Mouse (Mus musculus) splenic B cell, adult 2 months (primary cell): ENCODE measurements around the gene Mrps36.
"Not testable (repeated sequence)": the region's sequence is repeated elsewhere in the genome, so short reads cannot be mapped to it uniquely, and the experiment has no call there.

Source experiments
- DNase-seq: peaks from one replicate; pipeline ENCODE4 v3.0.0-alpha.2; 2011; ENCODE audit warnings: low read depth, low spot score
- H3K27me3 ChIP-seq: 2 replicates; pipeline ENCODE4 v1.6.1; 2012; ENCODE audit warnings: mild to moderate bottlenecking, low read length, moderate library complexity, mixed read lengths; ENCODE audit not compliant: control insufficient read depth, poor library complexity, insufficient read depth, severe bottlenecking
- H3K36me3 ChIP-seq: 2 replicates; pipeline ENCODE4 v1.6.1; 2012; ENCODE audit warnings: mild to moderate bottlenecking, low read length, moderate library complexity, mixed read lengths; ENCODE audit not compliant: control insufficient read depth, poor library complexity, insufficient read depth, severe bottlenecking

Mrps36 gene

DNA sequence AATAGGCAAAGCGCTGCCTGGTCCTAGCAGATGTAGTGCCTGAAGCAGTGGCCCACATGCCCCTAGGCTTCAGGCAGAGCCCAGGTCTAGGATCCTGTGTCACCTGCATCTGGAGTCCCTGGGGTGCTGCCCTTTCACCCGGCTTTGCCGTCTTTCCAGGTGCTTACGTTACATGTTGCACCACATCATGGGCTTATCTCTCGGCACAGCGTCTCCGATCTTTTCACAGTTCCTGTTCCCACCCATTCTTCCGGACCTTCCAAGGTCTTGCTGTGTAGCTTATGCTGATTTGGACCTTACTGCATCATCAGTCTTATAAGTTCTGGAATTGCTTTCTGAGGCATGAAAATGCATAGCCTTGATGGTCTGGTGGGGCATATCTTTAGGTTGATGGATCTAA is 8.1 kb upstream of the Mrps36 start:
- Histone ChIP-seq H3K27me3 (no peaks in the 10 kb centered on the region), H3K36me3 (no peaks in the 10 kb centered on the region)
- no peak for DNase-seq

DNA sequence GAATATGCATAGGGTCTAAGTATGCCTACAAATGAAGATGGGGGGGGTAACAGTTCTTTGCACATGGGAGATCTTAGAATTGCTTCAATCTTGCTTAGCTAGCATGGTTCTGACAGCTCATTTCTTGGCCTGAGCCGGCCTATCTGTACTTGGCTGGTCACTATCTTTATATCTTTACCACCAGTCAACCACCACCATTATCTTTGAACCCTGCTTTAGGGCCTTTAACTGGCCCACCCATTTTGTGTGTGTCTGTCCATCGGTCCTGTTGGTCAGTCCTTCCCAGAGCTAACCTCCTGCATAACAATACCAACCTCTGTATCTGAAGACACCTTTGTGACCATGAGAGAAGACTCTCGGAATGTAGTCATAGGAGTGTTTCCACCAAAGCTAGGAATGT is 6.9 kb upstream of the Mrps36 start:
- H3K27me3 ChIP-seq = no peaks in the 10 kb centered on the region
- DNase-seq = no peak
- H3K36me3 ChIP-seq = no peaks in the 10 kb centered on the region

- H3K36me3 ChIP-seq = no peaks in the 10 kb centered on the region
- H3K27me3 ChIP-seq = no peaks in the 10 kb centered on the region
- peak; percentile 25 for DNase-seq
Observed at GRCm38 (mm10) chr13:100750799-100751198, 6.3 kb upstream of the Mrps36 start.

DNA sequence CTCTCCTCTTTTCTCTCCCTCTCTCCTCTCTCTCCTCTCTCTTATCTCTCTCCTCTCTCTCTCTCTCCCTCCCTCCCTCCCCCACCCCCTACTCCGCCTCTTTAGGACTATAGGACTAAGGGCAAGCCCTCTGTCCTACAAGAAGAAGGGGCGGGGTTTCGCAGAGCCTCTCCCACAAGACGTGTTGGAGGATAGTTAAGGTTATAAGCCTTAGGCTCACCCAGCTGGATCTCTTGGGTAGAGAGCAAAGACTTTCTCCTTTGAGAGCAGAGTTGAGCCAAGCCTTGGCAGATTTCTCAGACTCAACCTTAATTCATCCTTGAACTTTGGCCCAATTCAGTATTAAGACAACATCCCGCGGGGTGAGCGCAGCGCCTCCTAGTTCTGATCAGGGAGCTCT is 4.2 kb upstream of the Mrps36 start:
- no peak for DNase-seq
- H3K27me3 ChIP-seq = no peaks in the 10 kb centered on the region
- no peaks in the 10 kb centered on the region for H3K36me3 ChIP-seq

GRCm38 (mm10) chr13:100746090-100746489 is 1.6 kb upstream of the Mrps36 start:
- H3K36me3 ChIP-seq = no peaks in the 10 kb centered on the region
- no peaks in the 10 kb centered on the region for H3K27me3 ChIP-seq
- no peak for DNase-seq

- H3K27me3 ChIP-seq = no peaks in the 10 kb centered on the region
- no peaks in the 10 kb centered on the region; the same call in 1 of the 2 replicates for H3K36me3 ChIP-seq
- DNase-seq = no peak
Observed at GRCm38 (mm10) chr13:100743346-100744035, 968 bp downstream of the Mrps36 start.

GRCm38 (mm10) chr13:100742831-100743230 is 1.6 kb downstream of the Mrps36 start:
- peaks cover 3% of the 10 kb centered on the region for H3K36me3 ChIP-seq
- no peaks in the 10 kb centered on the region for H3K27me3 ChIP-seq
- DNase-seq = no peak

DNA sequence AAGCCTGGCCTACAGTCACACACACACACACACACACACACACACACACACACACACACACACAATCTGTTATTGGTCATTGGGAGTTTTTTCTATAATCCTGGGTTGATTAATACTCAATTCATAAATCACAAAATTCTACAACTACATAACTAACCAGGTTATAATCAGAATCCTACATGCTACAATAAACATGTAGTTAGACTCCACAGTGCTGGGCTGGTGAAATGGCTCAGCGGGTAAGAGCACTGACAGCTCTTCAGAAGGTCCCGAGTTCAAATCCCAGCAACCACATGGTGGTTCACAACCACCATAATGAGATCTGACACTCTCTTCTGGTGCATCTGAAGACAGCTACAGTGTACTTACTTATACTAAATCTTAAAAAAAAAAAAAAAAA is 11.7 kb downstream of the Mrps36 start:
- DNase-seq = no peak
- H3K27me3 ChIP-seq = no peaks in the 10 kb centered on the region; the same call in 1 of the 2 replicates
- peaks cover 4% of the 10 kb centered on the region; the same call in 1 of the 2 replicates for H3K36me3 ChIP-seq

DNA sequence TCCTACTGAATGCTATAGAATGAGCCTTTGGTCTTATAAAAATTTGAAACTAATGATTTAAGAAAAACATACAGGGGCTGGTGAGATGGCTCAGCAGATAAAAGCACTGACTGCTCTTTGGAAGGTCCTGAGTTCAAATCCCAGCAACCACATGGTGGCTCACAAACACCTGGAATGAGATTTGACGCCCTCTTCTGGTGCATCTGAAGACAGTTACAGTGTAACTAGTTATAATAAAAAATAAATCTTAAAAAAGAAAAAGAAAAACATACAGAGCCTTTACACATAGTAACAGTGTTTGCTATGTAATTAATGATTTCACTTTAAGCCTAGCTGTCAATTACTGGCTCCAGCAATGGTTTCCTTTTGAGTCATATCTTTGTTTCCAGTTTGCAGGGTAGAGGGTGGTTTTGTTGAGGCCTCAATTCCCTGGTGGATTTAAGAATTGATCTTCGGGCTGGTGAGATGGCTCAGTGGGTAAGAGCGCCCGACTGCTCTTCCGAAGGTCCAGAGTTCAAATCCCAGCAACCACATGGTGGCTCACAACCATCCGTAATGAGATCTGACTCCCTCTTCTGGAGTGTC is 12.9 kb downstream of the Mrps36 start:
- H3K27me3 ChIP-seq, H3K36me3 ChIP-seq, DNase-seq: not testable (repeated sequence)

GRCm38 (mm10) chr13:100730861-100731176 is 13.6 kb downstream of the Mrps36 start, which contains the start of gene Cdk7:
Cdk7 (minus strand) TSS chr13:100730939.
- Histone ChIP-seq H3K36me3 (0 out of 2 replicates have a peak, but pooled peaks cover 2% of the 10 kb centered on the region), H3K27me3 (no peaks in the 10 kb centered on the region; the same call in 1 of the 2 replicates)
- peak; percentile 94 for DNase-seq

DNA sequence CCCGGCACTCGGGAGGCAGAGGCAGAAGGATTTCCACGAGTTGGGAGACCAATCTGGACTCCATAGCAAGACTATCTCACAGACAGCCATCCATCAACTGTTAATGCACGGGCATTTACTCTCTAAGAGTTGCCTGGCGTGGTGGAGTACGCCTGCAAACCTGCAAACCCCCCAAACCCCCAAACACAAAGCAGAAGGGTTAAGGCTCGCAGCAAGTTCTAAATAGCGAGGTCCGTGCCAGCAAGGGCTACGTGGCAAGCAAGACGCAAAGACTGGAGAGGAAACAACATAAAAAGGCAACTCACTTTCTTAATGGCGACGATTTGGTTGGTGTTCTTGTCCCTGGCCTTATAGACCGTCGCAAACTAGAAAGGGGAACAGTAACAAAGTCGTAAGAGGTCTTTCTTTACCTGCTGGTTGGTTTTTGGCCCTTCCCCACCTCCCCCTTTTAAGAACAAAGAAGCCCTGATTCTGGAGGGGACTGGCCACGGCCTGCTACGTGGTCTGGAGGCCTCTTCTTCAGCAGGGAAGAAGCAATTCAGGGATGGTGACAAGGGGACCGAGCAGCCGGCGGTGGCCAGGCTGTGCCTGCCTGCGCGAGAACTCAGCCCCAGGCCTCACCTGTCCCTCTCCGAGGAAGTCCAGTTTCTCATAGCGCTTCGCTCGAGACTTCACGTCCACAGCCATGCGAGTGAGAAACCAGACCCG is 14.2 kb downstream of the Mrps36 start:
- Histone ChIP-seq H3K36me3 (0 out of 2 replicates have a peak, but pooled peaks cover 2% of the 10 kb centered on the region), H3K27me3 (no peaks in the 10 kb centered on the region; the same call in 1 of the 2 replicates)
- DNase-seq = peak; percentile 55

GRCm38 (mm10) chr13:100728530-100728929 is 15.9 kb downstream of the Mrps36 start:
- 0 out of 2 replicates have a peak, but pooled peaks cover 11% of the 10 kb centered on the region for H3K36me3 ChIP-seq
- not testable (repeated sequence) for DNase-seq, H3K27me3 ChIP-seq

DNA sequence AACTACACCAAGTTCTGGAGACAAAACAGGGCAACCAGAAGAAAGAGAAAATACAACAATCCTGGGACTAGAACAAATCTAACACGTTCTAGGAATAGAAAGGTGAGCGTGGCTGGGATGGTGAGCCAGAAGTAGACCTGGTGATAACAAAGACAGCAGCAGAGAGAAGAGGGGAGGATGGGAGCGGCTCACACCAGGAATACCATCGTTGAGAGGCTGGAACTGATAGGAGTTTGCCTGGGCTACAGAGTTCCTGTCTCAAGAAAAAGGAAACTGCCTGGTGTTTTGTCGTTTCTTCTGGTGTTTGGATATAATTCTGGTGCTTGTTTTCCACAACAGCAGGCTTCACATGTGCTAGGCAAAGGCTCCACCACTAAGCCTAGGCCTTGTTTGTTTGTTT is 16.4 kb downstream of the Mrps36 start:
- no peak for DNase-seq
- H3K36me3 ChIP-seq = 0 out of 2 replicates have a peak, but pooled peaks cover 11% of the 10 kb centered on the region
- H3K27me3 ChIP-seq = no peaks in the 10 kb centered on the region; the same call in 1 of the 2 replicates

GRCm38 (mm10) chr13:100725194-100725593 is 19.3 kb downstream of the Mrps36 start:
- H3K27me3 ChIP-seq = no peaks in the 10 kb centered on the region; the same call in 1 of the 2 replicates
- DNase-seq = no peak
- H3K36me3 ChIP-seq = 0 out of 2 replicates have a peak, but pooled peaks cover 14% of the 10 kb centered on the region
